Mouse (Mus musculus): ENCODE measurements around the gene Wnk3. TPM values are rescaled to one million over a fixed set of nuclear protein-coding genes. Genes with fewer than 3 reads are reported as not detected.
A peak's percentile ranks its signal among the peaks of the same experiment; 100 is the strongest.

Gene Wnk3
- polyA plus RNA-seq, 1 experiment = 24.6 TPM

GRCm38 (mm10) chrX:151345333-151346125, 147.7 kb downstream of the Wnk3 start:
- peak; percentile 74 for DNase-seq (ENCODE audit: low read depth)
- no peak for TF ChIP-seq CTCF (IDR thresholded peaks at IDR 0.05; ENCODE audit: borderline replicate concordance, extremely low read depth, insufficient read depth, insufficient read length)

- no peak for DNase-seq (ENCODE audit: low read depth)
- TF ChIP-seq CTCF (IDR thresholded peaks at IDR 0.05; ENCODE audit: borderline replicate concordance, extremely low read depth, insufficient read depth, insufficient read length) (no peak), POLR2A (IDR thresholded peaks at IDR 0.05; ENCODE audit: borderline replicate concordance, extremely low read depth, insufficient read depth, insufficient read length, poor library complexity, severe bottlenecking) (no peak)
Observed at GRCm38 (mm10) chrX:151347278-151347677, 149.4 kb downstream of the Wnk3 start.

GRCm38 (mm10) chrX:151349322-151349721, 151.4 kb downstream of the Wnk3 start:
- DNase-seq (ENCODE audit: low read depth) = no peak
- TF ChIP-seq CTCF (IDR thresholded peaks at IDR 0.05; ENCODE audit: borderline replicate concordance, extremely low read depth, insufficient read depth, insufficient read length) (no peak), POLR2A (IDR thresholded peaks at IDR 0.05; ENCODE audit: borderline replicate concordance, extremely low read depth, insufficient read depth, insufficient read length, poor library complexity, severe bottlenecking) (no peak)

Other genes starting within 250 kb of the Wnk3 start
- gene Gnl3l, start 180.8 kb upstream of the Wnk3 start, polyA plus RNA-seq (2012; rRNA removed) = 48.2 and 69.1 TPM in 2 replicates
- gene Fgd1, start 151.9 kb upstream of the Wnk3 start, polyA plus RNA-seq (2012; rRNA removed) = 33.5 and 47.7 TPM in 2 replicates
- gene Tsr2, start 101.5 kb upstream of the Wnk3 start, polyA plus RNA-seq (2012; rRNA removed) = 28.2 and 28.4 TPM in 2 replicates
- 7.1 and 8.8 TPM in 2 replicates for gene Fam120c, start 146.1 kb downstream of the Wnk3 start, polyA plus RNA-seq (2012; rRNA removed)

Measured in brain, embryonic 14.5 days (tissue).